Mouse (Mus musculus) MEL (cell line): Measurements from ENCODE around the gene Mfsd13b. TPM values are rescaled to one million over a fixed set of nuclear protein-coding genes. Genes with fewer than 3 reads are reported as not detected.
A peak's percentile ranks its signal among the peaks of the same experiment; 100 is the strongest.
"Not testable (repeated sequence)": the region's sequence is repeated elsewhere in the genome, so short reads cannot be mapped to it uniquely, and the experiment has no call there.

Source experiments
- DNase-seq: peaks from one replicate; pipeline ENCODE4 v3.0.0; 2011; ENCODE audit warnings: low read depth, low spot score
- H3K27ac ChIP-seq: 2 replicates; pipeline ENCODE4 v1.5.1; 2012; ENCODE audit warnings: low read depth, mild to moderate bottlenecking, control low read depth, low read length, moderate library complexity; ENCODE audit not compliant: control insufficient read depth
- H3K27me3 ChIP-seq, 2 experiments: fragments of 150-350 bp in 1 of 2; sonication (generic) in 1 of 2; 2 replicates each; pipeline ENCODE4 v1.6.1; 2012; ENCODE audit warnings: low read length in 2 of 2, mild to moderate bottlenecking in 2 of 2, improper control_type of control experiment in 1 of 2, moderate library complexity in 1 of 2; ENCODE audit not compliant: insufficient read depth in 2 of 2, control insufficient read depth in 1 of 2
- H3K36me3 ChIP-seq, 2 experiments: 2 replicates each; pipeline ENCODE4 v1.6.1; 2012 to 2014; ENCODE audit warnings: low read length in 2 of 2, improper control_type of control experiment in 1 of 2, inconsistent platforms in 1 of 2, mild to moderate bottlenecking in 1 of 2; ENCODE audit not compliant: insufficient read depth in 2 of 2, control insufficient read depth in 1 of 2
- H3K4me1 ChIP-seq, 2 experiments: fragments of 150-350 bp in 1 of 2; sonication (generic) in 1 of 2; 2 replicates each; pipeline ENCODE4 v1.6.1; 2012; ENCODE audit warnings: low read length in 2 of 2, improper control_type of control experiment in 1 of 2, mild to moderate bottlenecking in 1 of 2; ENCODE audit not compliant: insufficient read depth in 2 of 2, control insufficient read depth in 1 of 2
- H3K4me3 ChIP-seq, 2 experiments: fragments of 150-350 bp in 1 of 2; sonication (generic) in 1 of 2; 2 replicates each; pipeline ENCODE4 v1.5.1; 2012; ENCODE audit warnings: low read depth in 2 of 2, low read length in 2 of 2, mild to moderate bottlenecking in 2 of 2, moderate library complexity in 2 of 2, control low read depth in 1 of 2, improper control_type of control experiment in 1 of 2; ENCODE audit not compliant: control insufficient read depth in 1 of 2, insufficient read depth in 1 of 2
- H3K79me2 ChIP-seq: 2 replicates; pipeline ENCODE4 v1.6.1; 2012; ENCODE audit warnings: mild to moderate bottlenecking, low read length, moderate library complexity; ENCODE audit not compliant: control insufficient read depth, poor library complexity, insufficient read depth
- H3K9ac ChIP-seq: 2 replicates; pipeline ENCODE4 v1.6.1; 2012; ENCODE audit warnings: low read depth, mild to moderate bottlenecking, control low read depth, low read length, moderate library complexity; ENCODE audit not compliant: control insufficient read depth, poor library complexity, severe bottlenecking
- H3K9me3 ChIP-seq: fragments of 150-350 bp; sonication (generic); replicated peaks from 2 replicates; pipeline ENCODE4 v1.6.1; 2012; ENCODE audit warnings: mild to moderate bottlenecking, low read length, improper control_type of control experiment, moderate library complexity; ENCODE audit not compliant: insufficient read depth
- CHD1 ChIP-seq: IDR thresholded peaks from 2 replicates; pipeline ENCODE4 v1.6.1; 2012; ENCODE audit warnings: low read depth, mild to moderate bottlenecking, inconsistent platforms, low read length, improper control_type of control experiment
- CHD2 ChIP-seq: IDR thresholded peaks from 2 replicates; pipeline ENCODE4 v1.6.1; 2011; ENCODE audit warnings: low read length, improper control_type of control experiment
- CTCF ChIP-seq, 3 experiments: IDR thresholded peaks in 2 of 3; conservative IDR thresholded peaks in 1 of 3; 2 replicates each; pipeline ENCODE4 v1.5.1; 2011 to 2012; ENCODE audit warnings: low read length in 3 of 3, low read depth in 2 of 3, mild to moderate bottlenecking in 2 of 3, improper control_type of control experiment in 1 of 3, inconsistent platforms in 1 of 3, mixed read lengths in 1 of 3, moderate library complexity in 1 of 3; ENCODE audit not compliant: control insufficient read depth in 1 of 3, insufficient read depth in 1 of 3, poor library complexity in 1 of 3, severe bottlenecking in 1 of 3
- E2F4 ChIP-seq: IDR thresholded peaks from 2 replicates; pipeline ENCODE4 v1.6.1; 2011; ENCODE audit warnings: low read depth, low read length, improper control_type of control experiment, borderline replicate concordance
- GABPA ChIP-seq: IDR thresholded peaks from 2 replicates; pipeline ENCODE4 v1.6.1; 2012; ENCODE audit warnings: low read depth, mild to moderate bottlenecking, inconsistent platforms, low read length, improper control_type of control experiment, moderate library complexity
- HCFC1 ChIP-seq: IDR thresholded peaks from 2 replicates; pipeline ENCODE4 v1.6.1; 2012; ENCODE audit warnings: low read depth, mild to moderate bottlenecking, inconsistent platforms, low read length, improper control_type of control experiment, moderate library complexity
- JUND ChIP-seq: IDR thresholded peaks from 2 replicates; pipeline ENCODE4 v1.6.1; 2011; ENCODE audit warnings: low read depth, mild to moderate bottlenecking, improper control_type of control experiment, low read length
- MYB ChIP-seq: IDR thresholded peaks from 2 replicates; pipeline ENCODE4 v1.6.1; 2011; ENCODE audit warnings: mild to moderate bottlenecking, low read depth, low read length, improper control_type of control experiment
- MYC ChIP-seq: IDR thresholded peaks from 2 replicates; pipeline ENCODE4 v1.6.1; 2011; ENCODE audit warnings: low read depth, mild to moderate bottlenecking, low read length, improper control_type of control experiment, moderate library complexity
- NELFE ChIP-seq: IDR thresholded peaks from 2 replicates; pipeline ENCODE4 v1.6.1; 2011; ENCODE audit warnings: low read depth, low read length, improper control_type of control experiment
- NRF1 ChIP-seq: IDR thresholded peaks from 2 replicates; pipeline ENCODE4 v1.6.1; 2014; ENCODE audit warnings: low read depth, mild to moderate bottlenecking, inconsistent platforms, low read length, improper control_type of control experiment, moderate library complexity; ENCODE audit not compliant: poor library complexity, insufficient read depth, severe bottlenecking
- POLR2A ChIP-seq, 2 experiments: IDR thresholded peaks; 2 replicates each; pipeline ENCODE4 v1.6.1; 2011 to 2012; ENCODE audit warnings: low read length in 2 of 2, mild to moderate bottlenecking in 2 of 2, control low read depth in 1 of 2, improper control_type of control experiment in 1 of 2, low read depth in 1 of 2, moderate library complexity in 1 of 2; ENCODE audit not compliant: control insufficient read depth in 1 of 2, insufficient read depth in 1 of 2, poor library complexity in 1 of 2
- POLR2AphosphoS2 ChIP-seq: IDR thresholded peaks from 2 replicates; pipeline ENCODE4 v1.6.1; 2011; ENCODE audit warnings: low read length, improper control_type of control experiment
- RAD21 ChIP-seq: IDR thresholded peaks from 2 replicates; pipeline ENCODE4 v1.6.1; 2011; ENCODE audit warnings: mild to moderate bottlenecking, low read depth, low read length, improper control_type of control experiment
- SMC3 ChIP-seq: IDR thresholded peaks from 2 replicates; pipeline ENCODE4 v1.6.1; 2011; ENCODE audit warnings: low read depth, low read length, improper control_type of control experiment
- TAL1 ChIP-seq: IDR thresholded peaks from 2 replicates; pipeline ENCODE4 v1.6.1; 2012; ENCODE audit warnings: mild to moderate bottlenecking, inconsistent platforms, low read length, moderate library complexity, mixed read lengths
- TBP ChIP-seq: IDR thresholded peaks from 2 replicates; pipeline ENCODE4 v1.8.0; 2011; ENCODE audit warnings: low read depth, low read length, improper control_type of control experiment
- USF1 ChIP-seq: IDR thresholded peaks from 2 replicates; pipeline ENCODE4 v1.6.1; 2014; ENCODE audit warnings: low read depth, mild to moderate bottlenecking, inconsistent platforms, low read length, improper control_type of control experiment, moderate library complexity
- ZC3H11A ChIP-seq: IDR thresholded peaks from 2 replicates; pipeline ENCODE4 v1.6.1; 2012; ENCODE audit warnings: low read depth, mild to moderate bottlenecking, inconsistent platforms, low read length, improper control_type of control experiment
- ZKSCAN1 ChIP-seq: IDR thresholded peaks from 2 replicates; pipeline ENCODE4 v1.6.1; 2012; ENCODE audit warnings: low read depth, mild to moderate bottlenecking, inconsistent platforms, low read length, improper control_type of control experiment, moderate library complexity
- polyA plus RNA-seq, 2 experiments: library from polyadenylated mRNA; stranded (reverse) in 1 of 2; unstranded in 1 of 2; fragments of >175 nt in 1 of 2; fragments of >200 nt in 1 of 2; gene quantifications; 2 replicates each; pipeline versions ENCODE4 v1.2.1 to v1.2.4; 2012; ENCODE audit warnings: low replicate concordance in 2 of 2, low read depth in 1 of 2; ENCODE audit not compliant: insufficient read length in 2 of 2, insufficient read depth in 1 of 2, missing spikeins in 1 of 2
- total RNA-seq: library from RNA; depleted of rRNA; stranded (reverse); fragments of 300-350 nt; gene quantifications from 2 replicates; pipeline ENCODE4 v1.2.3, GENCODE M21; 2012

Mfsd13b gene
- total and polyA plus RNA-seq, 3 experiments: 0.17 TPM; not detected in 2

- Histone ChIP-seq H3K9ac (no peak overlapping the region), H3K9me3 (no peaks in the 10 kb centered on the region), H3K4me3 (no peak overlapping the region), H3K4me1 (no peaks in the 10 kb centered on the region), H3K27ac (no peak overlapping the region), H3K36me3 (peaks cover 0 to 13% of the 10 kb centered on the region in 2 experiments; a peak in 2 of 4 replicates), H3K27me3 (no peaks in the 10 kb centered on the region), H3K79me2 (no peaks in the 10 kb centered on the region)
- no peak for DNase-seq
- TF ChIP-seq NRF1: no peak
- TF ChIP-seq USF1: no peak
- no peak for TF ChIP-seq RAD21
- no peak for TF ChIP-seq CHD1
- TF ChIP-seq SMC3: no peak
- TF ChIP-seq TAL1: no peak
- TF ChIP-seq POLR2A (IDR thresholded peaks at IDR 0.05; ENCODE audit: control insufficient read depth in 1 of 2, insufficient read depth in 1 of 2, low read depth in 1 of 2, low read length in 2 of 2, poor library complexity in 1 of 2): no peak
- no peak for TF ChIP-seq CTCF (IDR thresholded peaks at IDR 0.05 in 2 of 3, conservative IDR thresholded peaks at IDR 0.05 in 1 of 3; ENCODE audit: control insufficient read depth in 1 of 3, insufficient read depth in 1 of 3, low read depth in 2 of 3, low read length in 3 of 3, poor library complexity in 1 of 3, severe bottlenecking in 1 of 3)
- TF ChIP-seq CHD2: no peak
- no peak for TF ChIP-seq E2F4
- TF ChIP-seq POLR2AphosphoS2: no peak
- TF ChIP-seq MYB: no peak
- TF ChIP-seq ZC3H11A: no peak
- no peak for TF ChIP-seq NELFE
- TF ChIP-seq HCFC1: no peak
- no peak for TF ChIP-seq MYC
Measured at GRCm38 (mm10) chr7:120943936-120944509, 38.3 kb upstream of the Mfsd13b start.

- not testable (repeated sequence) for H3K4me1 ChIP-seq, H3K79me2 ChIP-seq, H3K9me3 ChIP-seq
- DNase-seq: peak; percentile 28
- peak; percentile 96 for TF ChIP-seq TBP
- TF ChIP-seq, all 39 proteins: peak for 1; not testable (repeated sequence) for 38
- H3K27me3 ChIP-seq, H3K36me3 ChIP-seq, H3K9ac ChIP-seq, H3K4me3 ChIP-seq, H3K27ac ChIP-seq: not testable (repeated sequence)
Measured at GRCm38 (mm10) chr7:120953591-120953990, 28.7 kb upstream of the Mfsd13b start.

- H3K79me2 ChIP-seq: no peaks in the 10 kb centered on the region
- H3K4me3 ChIP-seq: no peak overlapping the region
- H3K9ac ChIP-seq: no peak overlapping the region
- no peaks in the 10 kb centered on the region for H3K4me1 ChIP-seq
- TF ChIP-seq RAD21 (no peak), JUND (no peak), CHD2 (no peak), GABPA (no peak), ZKSCAN1 (no peak)
- TF ChIP-seq, all 39 proteins: peak for 0
- DNase-seq: no peak
- no peaks in the 10 kb centered on the region for H3K9me3 ChIP-seq
- no peaks in the 10 kb centered on the region for H3K27me3 ChIP-seq
- no peak overlapping the region for H3K27ac ChIP-seq
- peaks cover 0 to 4% of the 10 kb centered on the region in 2 experiments; a peak in 2 of 4 replicates for H3K36me3 ChIP-seq
Measured at GRCm38 (mm10) chr7:120960116-120960515, 22.2 kb upstream of the Mfsd13b start.
